ENCODE assay signal across 21 mouse cellular contexts in the genomic region with DNA sequence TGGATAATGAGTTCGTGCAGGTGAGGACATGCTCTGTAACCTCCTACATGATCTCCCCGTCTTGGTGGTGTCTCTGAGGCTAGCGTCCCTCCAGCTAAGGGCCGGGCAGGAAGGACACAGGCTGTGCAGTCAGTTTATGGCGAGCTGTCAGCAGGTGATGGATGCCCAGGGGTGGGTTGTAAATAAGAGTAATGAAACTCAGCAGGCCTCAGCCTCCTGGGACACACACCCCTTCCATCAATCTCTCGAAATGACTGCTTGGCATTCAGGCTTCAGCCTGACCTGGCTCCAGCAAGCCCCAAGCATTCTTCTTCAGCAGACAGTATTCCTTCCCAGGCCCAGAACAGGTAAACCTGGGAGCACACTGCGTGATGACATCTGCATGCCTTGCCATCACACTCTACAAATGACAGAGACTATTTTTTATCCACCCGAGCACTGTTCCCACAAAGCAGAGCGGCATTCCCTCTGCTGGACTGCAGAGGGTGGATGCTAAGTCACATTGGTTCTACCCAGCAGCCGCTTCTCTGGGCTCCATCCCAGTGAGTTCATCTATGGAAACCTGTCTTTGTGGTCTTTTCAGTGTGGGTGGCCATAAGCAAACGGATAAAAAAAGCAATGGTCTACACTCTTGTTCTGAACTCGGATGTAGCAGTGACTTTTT. TPM values are rescaled to one million over a fixed set of nuclear protein-coding genes. Genes with fewer than 3 reads are reported as not detected.
DNase-seq lines count a peak whose midpoint lies in the region; ATAC-seq and TF ChIP-seq lines count a peak whose summit lies in the region.
"Had no signal": no experiment of that assay in that cellular context is flagged by ENCODE, and none has a peak within 500 bp of the region (broad histone marks: within the 10 kb centered on the region; RNA-seq: fewer than 3 reads in every experiment).

No protein-coding gene starts in this region.

- H3K4me3 ChIP-seq in hindbrain, embryonic 15.5 days, result no peak overlapping the region
- no peak overlapping the region for H3K4me3 ChIP-seq in hindbrain, embryonic 16.5 days (ENCODE audit: low read length)
- no peak overlapping the region for H3K4me3 ChIP-seq in lung, embryonic 14.5 days (ENCODE audit: low read depth, low read length)
- H3K4me3 ChIP-seq: embryonic facial prominence, embryonic 13.5 days; heart, embryonic 13.5 days; left cerebral cortex, adult 2 months; limb, embryonic 13.5 days had no signal

- H3K27me3 ChIP-seq in hindbrain, embryonic 15.5 days, result peaks cover 11% of the 10 kb centered on the region
- H3K27me3 ChIP-seq in hindbrain, embryonic 16.5 days (replicated peaks; ENCODE audit: control insufficient read depth, insufficient read depth, low read length), result no peaks in the 10 kb centered on the region; the same call in 1 of the 2 replicates
- no peaks in the 10 kb centered on the region for H3K27me3 ChIP-seq in lung, embryonic 14.5 days (ENCODE audit: insufficient read depth, low read length)

- H3K4me2 ChIP-seq in hindbrain, embryonic 15.5 days, result no peak overlapping the region
- no peak overlapping the region for H3K4me2 ChIP-seq in hindbrain, embryonic 16.5 days (ENCODE audit: low read length)
- no peak overlapping the region for H3K4me2 ChIP-seq in lung, embryonic 14.5 days
- H3K4me2 ChIP-seq: embryonic facial prominence, embryonic 13.5 days; heart, embryonic 13.5 days; limb, embryonic 13.5 days; midbrain, embryonic 11.5 days had no signal

- H3K9ac ChIP-seq in hindbrain, embryonic 15.5 days, result no peak overlapping the region
- H3K9ac ChIP-seq in hindbrain, embryonic 16.5 days (ENCODE audit: low read depth, low read length), result no peak overlapping the region
- no peak overlapping the region for H3K9ac ChIP-seq in lung, embryonic 14.5 days
- H3K9ac ChIP-seq: embryonic facial prominence, embryonic 13.5 days; heart, embryonic 13.5 days; limb, embryonic 13.5 days; liver, embryonic 14.5 days had no signal

- 0 out of 2 replicates have a peak, but pooled peaks have one; percentile 23 for ATAC-seq in hindbrain, embryonic 15.5 days (ENCODE audit: low FRiP score, low read depth)
- ATAC-seq in hindbrain, embryonic 16.5 days, result no peak
- ATAC-seq in lung, embryonic 14.5 days (ENCODE audit: insufficient read depth), result 0 out of 2 replicates have a peak, but pooled peaks have one; percentile 27
- ATAC-seq: forebrain, embryonic 16.5 days had no signal

- TF ChIP-seq CTCF in lung, embryonic 14.5 days (IDR thresholded peaks at IDR 0.05; ENCODE audit: low read depth), result no peak

- 51% methylated on average over 12 of the region's 12 CpGs for WGBS in hindbrain, embryonic 15.5 days
- 60% methylated on average over 12 of the region's 12 CpGs for WGBS in hindbrain, embryonic 16.5 days
- 36% methylated on average over 12 of the region's 12 CpGs for WGBS in lung, embryonic 14.5 days

- H3K9me3 ChIP-seq in hindbrain, embryonic 15.5 days, result no peaks in the 10 kb centered on the region
- H3K9me3 ChIP-seq in hindbrain, embryonic 16.5 days (ENCODE audit: control insufficient read depth, low read length), result no peaks in the 10 kb centered on the region
- H3K9me3 ChIP-seq in lung, embryonic 14.5 days (ENCODE audit: low read depth, low read length), result no peaks in the 10 kb centered on the region
- H3K9me3 ChIP-seq: embryonic facial prominence, embryonic 13.5 days; heart, embryonic 13.5 days; limb, embryonic 13.5 days had no signal

- no peaks in the 10 kb centered on the region for H3K4me1 ChIP-seq in hindbrain, embryonic 15.5 days (replicated peaks)
- H3K4me1 ChIP-seq in hindbrain, embryonic 16.5 days (ENCODE audit: control insufficient read depth, insufficient read depth, low read depth, low read length), result no peaks in the 10 kb centered on the region
- no peaks in the 10 kb centered on the region; the same call in 1 of the 2 replicates for H3K4me1 ChIP-seq in lung, embryonic 14.5 days (ENCODE audit: insufficient read depth)

- no peaks in the 10 kb centered on the region for H3K36me3 ChIP-seq in hindbrain, embryonic 15.5 days
- H3K36me3 ChIP-seq in hindbrain, embryonic 16.5 days (ENCODE audit: control insufficient read depth, insufficient read depth, low read length), result no peaks in the 10 kb centered on the region
- no peaks in the 10 kb centered on the region for H3K36me3 ChIP-seq in lung, embryonic 14.5 days (ENCODE audit: insufficient read depth)
- H3K36me3 ChIP-seq: embryonic facial prominence, embryonic 13.5 days; heart, embryonic 13.5 days; limb, embryonic 13.5 days had no signal

- no peak for DNase-seq in lung, embryonic 14.5 days
- no peak for DNase-seq in lung, postnatal 10 days
- peak; percentile 79 for DNase-seq in forelimb bud, embryonic 11.5 days (ENCODE audit: low read depth, low spot score)
- DNase-seq in yolk sac, embryonic 10.5 days (ENCODE audit: low spot score), result peak; percentile 56
- DNase-seq in cerebellum, postnatal 36 days, result no peak
- DNase-seq: adrenal gland, adult 8-10 months; cerebellum, postnatal 14 days; heart, postnatal 36 days; kidney, adult 11 months; spleen, adult 18-20 months; thymus, postnatal 14 days had no signal

- H3K27ac ChIP-seq in hindbrain, embryonic 15.5 days (replicated peaks), result no peak overlapping the region
- H3K27ac ChIP-seq in hindbrain, embryonic 16.5 days (ENCODE audit: low read depth, low read length), result no peak overlapping the region
- H3K27ac ChIP-seq in lung, embryonic 14.5 days (ENCODE audit: low read depth), result no peak overlapping the region
- H3K27ac ChIP-seq: embryonic facial prominence, embryonic 13.5 days; heart, embryonic 13.5 days; left cerebral cortex, adult 2 months; limb, embryonic 13.5 days; liver, embryonic 14.5 days had no signal

RNA-seq across cellular contexts. Expression of gene Cpn2, which starts 23.1 kb away (rescaled TPM):
- not detected in 2 replicates for polyA plus RNA-seq in hindbrain, embryonic 15.5 days (2015; fragmentation: Nextera tagmentation; extraction: Ambion mirVana)
- not detected in 2 replicates for polyA plus RNA-seq in hindbrain, embryonic 16.5 days (2015; fragmentation: Nextera tagmentation; extraction: Ambion mirVana)
- not detected in 2 replicates for polyA plus RNA-seq in lung, embryonic 14.5 days (2014; fragmentation: Nextera tagmentation; extraction: Ambion mirVana)
- polyA plus RNA-seq: embryonic facial prominence, embryonic 13.5 days; forebrain, embryonic 16.5 days; gonadal fat pad, adult 2 months; heart, embryonic 13.5 days; limb, embryonic 13.5 days; midbrain, embryonic 11.5 days had no signal

RNA-seq across cellular contexts. Expression of gene Lrrc15, which starts 38.9 kb away (rescaled TPM):
- polyA plus RNA-seq in hindbrain, embryonic 15.5 days (2015; fragmentation: Nextera tagmentation; extraction: Ambion mirVana), result 0.25 and 0.27 TPM in 2 replicates
- 0.32 and 0.40 TPM in 2 replicates for polyA plus RNA-seq in hindbrain, embryonic 16.5 days (2015; fragmentation: Nextera tagmentation; extraction: Ambion mirVana)
- 0.54 and 0.79 TPM in 2 replicates for polyA plus RNA-seq in lung, embryonic 14.5 days (2014; fragmentation: Nextera tagmentation; extraction: Ambion mirVana)

Comparison
In these comparisons a context has a peak if more than half of its experiments do, and no peak if none do; other contexts are left out.
1. DNase-seq: peak in forelimb bud, embryonic 11.5 days (single experiment) and yolk sac, embryonic 10.5 days (single experiment); none in lung, embryonic 14.5 days (single experiment), lung, postnatal 10 days (single experiment) and cerebellum, postnatal 36 days (0 of 2).